Mouse (Mus musculus): ENCODE data around the gene D930020B18Rik. TPM values are rescaled to one million over a fixed set of nuclear protein-coding genes. Genes with fewer than 3 reads are reported as not detected.

Gene D930020B18Rik
- under 1 TPM; 0.27 to 0.47 TPM for total RNA-seq (2021)

GRCm38 (mm10) chr10:121641272-121642053, at the start of gene D930020B18Rik:
TSS of gene D930020B18Rik (plus strand) at chr10:121641588.
- intact Hi-C loops (cut with DNase I): loop anchor here (5.0 kb wide), 2 partner anchors 46 to 411 kb away; no protein-coding TSS in a partner anchor

GRCm38 (mm10) chr10:121596580-121596979, 44.8 kb upstream of the D930020B18Rik start:
- intact Hi-C loops (cut with DNase I): no loop called here
- no peak for DNase-seq (ENCODE audit: low spot score in 2 of 2)

More at GRCm38 (mm10) chr10:121641272-121642053, at the start of gene D930020B18Rik:
- DNase-seq (ENCODE audit: low spot score in 2 of 2): peak; percentile 8 to 14

GRCm38 (mm10) chr10:121601272-121601671, 40.1 kb upstream of the D930020B18Rik start:
- DNase-seq (ENCODE audit: low spot score in 2 of 2): no peak
- intact Hi-C loops (cut with DNase I): no loop called here

GRCm38 (mm10) chr10:121603556-121603955, 37.8 kb upstream of the D930020B18Rik start:
- intact Hi-C loops (cut with DNase I): no loop called here
- DNase-seq (ENCODE audit: low spot score in 2 of 2): no peak

- intact Hi-C loops (cut with DNase I): no loop called here
- no peak for DNase-seq (ENCODE audit: low spot score in 2 of 2)
Observed at GRCm38 (mm10) chr10:121604632-121605344, 36.6 kb upstream of the D930020B18Rik start.

GRCm38 (mm10) chr10:121608177-121608576, 33.2 kb upstream of the D930020B18Rik start:
- intact Hi-C loops (cut with DNase I): no loop called here
- no peak for DNase-seq (ENCODE audit: low spot score in 2 of 2)

- intact Hi-C loops (cut with DNase I): no loop called here
- DNase-seq (ENCODE audit: low spot score in 2 of 2): no peak
Observed at GRCm38 (mm10) chr10:121611587-121611986, 29.8 kb upstream of the D930020B18Rik start.

GRCm38 (mm10) chr10:121612448-121612847, 28.9 kb upstream of the D930020B18Rik start:
- intact Hi-C loops (cut with DNase I): no loop called here
- no peak for DNase-seq (ENCODE audit: low spot score in 2 of 2)

- DNase-seq (ENCODE audit: low spot score in 2 of 2): no peak
- intact Hi-C loops (cut with DNase I): no loop called here
Observed at GRCm38 (mm10) chr10:121613570-121613969, 27.8 kb upstream of the D930020B18Rik start.

GRCm38 (mm10) chr10:121615146-121615870, 26.1 kb upstream of the D930020B18Rik start:
- no peak for DNase-seq (ENCODE audit: low spot score in 2 of 2)
- intact Hi-C loops (cut with DNase I): no loop called here

GRCm38 (mm10) chr10:121615935-121616334, 25.5 kb upstream of the D930020B18Rik start:
- DNase-seq (ENCODE audit: low spot score in 2 of 2): no peak

GRCm38 (mm10) chr10:121622431-121622830, 19.0 kb upstream of the D930020B18Rik start:
- DNase-seq (ENCODE audit: low spot score in 2 of 2): no peak
- intact Hi-C loops (cut with DNase I): loop anchor here (10.0 kb wide), 1 partner anchor 1452 kb away; the partner anchor contains the start of gene Mon2

More at GRCm38 (mm10) chr10:121615935-121616334, 25.5 kb upstream of the D930020B18Rik start:
- intact Hi-C loops (cut with DNase I): no loop called here

- DNase-seq (ENCODE audit: low spot score in 2 of 2): no peak
- intact Hi-C loops (cut with DNase I): loop anchor here (10.0 kb wide), 1 partner anchor 1451 kb away; the partner anchor contains the start of gene Mon2
Observed at GRCm38 (mm10) chr10:121623670-121624069, 17.7 kb upstream of the D930020B18Rik start.

GRCm38 (mm10) chr10:121625006-121625405, 16.4 kb upstream of the D930020B18Rik start:
- DNase-seq (ENCODE audit: low spot score in 2 of 2): no peak
- intact Hi-C loops (cut with DNase I): loop anchor here (5.0 to 10.0 kb wide), 2 partner anchors 38 to 1450 kb away; partner anchors contain the start of genes Mon2 and Tbk1

GRCm38 (mm10) chr10:121625407-121626185, 15.8 kb upstream of the D930020B18Rik start:
- intact Hi-C loops (cut with DNase I): loop anchor here (5.0 to 10.0 kb wide), 2 partner anchors 38 to 1449 kb away; partner anchors contain the start of genes Mon2 and Tbk1

GRCm38 (mm10) chr10:121626186-121626882, 15.1 kb upstream of the D930020B18Rik start, which contains the start of gene Xpot:
TSS of gene Xpot (minus strand) at chr10:121626332.
- intact Hi-C loops (cut with DNase I): loop anchor here (5.0 to 10.0 kb wide), 2 partner anchors 39 to 1448 kb away; partner anchors contain the start of genes Mon2 and Tbk1

More at GRCm38 (mm10) chr10:121625407-121626185, 15.8 kb upstream of the D930020B18Rik start:
- no peak for DNase-seq (ENCODE audit: low spot score in 2 of 2)

GRCm38 (mm10) chr10:121627216-121627852, 14.1 kb upstream of the D930020B18Rik start:
- DNase-seq (ENCODE audit: low spot score in 2 of 2): no peak
- intact Hi-C loops (cut with DNase I): loop anchor here (5.0 to 10.0 kb wide), 2 partner anchors 40 to 1447 kb away; partner anchors contain the start of genes Mon2 and Tbk1

More at GRCm38 (mm10) chr10:121626186-121626882, 15.1 kb upstream of the D930020B18Rik start, which contains the start of gene Xpot:
- DNase-seq (ENCODE audit: low spot score in 2 of 2): peak; percentile 98 to 99

Measured in left cerebral cortex, postnatal 36 days (tissue).